Mouse (Mus musculus): Measurements from ENCODE around the gene Cfap61.

GRCm38 (mm10) chr2:146216111-146217064, 281.8 kb downstream of the Cfap61 start:
- TF ChIP-seq CTCF (IDR thresholded peaks at IDR 0.05; ENCODE audit: borderline replicate concordance, control insufficient read depth, extremely low read depth, insufficient read depth, low read length, poor library complexity): no peak
- TF ChIP-seq POLR2A (IDR thresholded peaks at IDR 0.05; ENCODE audit: control insufficient read depth, extremely low read depth, insufficient read depth, low read length, poor library complexity): no peak
